Comparison of ENCODE assay signal across 14 mouse cellular contexts in genomic region chr1:184500702-184501101, GRCm38 (mm10).
"Had no signal": no experiment of that assay in that cellular context is flagged by ENCODE, and none has a peak within 500 bp of the region (broad histone marks: within the 10 kb centered on the region; RNA-seq: fewer than 3 reads in every experiment).

No protein-coding gene starts in this region.

- H3K4me3 ChIP-seq: kidney, embryonic 15.5 days; left cerebral cortex, adult 2 months; limb, embryonic 10.5 days; liver, embryonic 15.5 days; megakaryocyte, embryonic 14.5 days; midbrain, embryonic 12.5 days had no signal

- H3K9me3 ChIP-seq: kidney, embryonic 15.5 days; limb, embryonic 10.5 days; midbrain, embryonic 12.5 days had no signal

- ATAC-seq: intestine, embryonic 16.5 days had no signal

- DNase-seq: kidney, adult 2 months; kidney, postnatal 25 days; right cerebral cortex, adult 18-20 months; right cerebral cortex, postnatal 25 days; thymus, postnatal 36 days had no signal

- H3K4me1 ChIP-seq: liver, embryonic 15.5 days; midbrain, embryonic 12.5 days had no signal

- H3K4me2 ChIP-seq: kidney, embryonic 15.5 days; liver, embryonic 11.5 days; liver, embryonic 15.5 days; midbrain, embryonic 12.5 days had no signal

- H3K27ac ChIP-seq: kidney, embryonic 15.5 days; left cerebral cortex, adult 2 months; limb, embryonic 10.5 days; liver, embryonic 15.5 days; macrophage; midbrain, embryonic 12.5 days had no signal

- H3K27me3 ChIP-seq: kidney, embryonic 15.5 days; liver, embryonic 15.5 days; megakaryocyte, embryonic 14.5 days; midbrain, embryonic 12.5 days had no signal

- H3K36me3 ChIP-seq: kidney, embryonic 15.5 days; limb, embryonic 10.5 days; liver, embryonic 15.5 days; midbrain, embryonic 12.5 days had no signal

- H3K9ac ChIP-seq: kidney, embryonic 15.5 days; liver, embryonic 15.5 days; midbrain, embryonic 12.5 days had no signal
